Mouse (Mus musculus) activated CD4-positive, CD25-positive, alpha-beta regulatory T cell, adult 4 months (primary cell): Measurements from ENCODE around the gene Adora3. TPM values are rescaled to one million over a fixed set of nuclear protein-coding genes. Genes with fewer than 3 reads are reported as not detected.

Source experiments
- ATAC-seq: one replicate; pipeline ENCODE4 v1.8.0; 2017
- polyA plus RNA-seq, 2 experiments: library from polyadenylated mRNA; unstranded; fragments of 100-300 nt; shearing (Covaris generic); gene quantifications; one replicate each; pipeline ENCODE4 v1.2.1; 2017

Adora3 gene
- polyA plus RNA-seq, 2 experiments from 2014 or later, result 0.71 TPM; not detected in 1

- no peak for ATAC-seq
These were observed 63.3 kb downstream of the Adora3 start for GRCm38 (mm10) chr3:105933926-105934325.

GRCm38 (mm10) chr3:105935033-105935432, 64.4 kb downstream of the Adora3 start:
- ATAC-seq, result no peak

DNA sequence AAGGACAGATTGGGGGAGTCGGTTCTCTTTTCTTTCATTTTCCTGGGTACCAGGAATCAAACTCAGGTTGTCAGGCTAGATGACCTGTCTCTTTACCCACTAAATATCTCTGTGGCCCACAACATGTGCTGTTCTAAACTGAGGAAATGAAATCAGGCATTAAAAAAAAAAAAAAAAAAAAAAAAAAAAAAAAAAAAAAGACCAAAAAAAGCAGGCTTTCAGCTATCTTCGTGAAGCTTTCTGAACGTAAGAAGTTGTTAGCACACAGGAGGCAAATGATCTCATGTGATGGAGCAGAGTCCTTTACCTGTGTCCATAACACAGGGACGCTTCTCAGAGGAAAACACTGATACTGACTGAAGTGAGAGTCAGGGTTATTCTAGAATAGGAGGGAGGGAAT, 65.5 kb downstream of the Adora3 start:
- no peak for ATAC-seq

GRCm38 (mm10) chr3:105951348-105951747, 80.7 kb downstream of the Adora3 start:
- ATAC-seq, result no peak

- no peak for ATAC-seq
These were observed 86.6 kb downstream of the Adora3 start for GRCm38 (mm10) chr3:105957235-105957634.

DNA sequence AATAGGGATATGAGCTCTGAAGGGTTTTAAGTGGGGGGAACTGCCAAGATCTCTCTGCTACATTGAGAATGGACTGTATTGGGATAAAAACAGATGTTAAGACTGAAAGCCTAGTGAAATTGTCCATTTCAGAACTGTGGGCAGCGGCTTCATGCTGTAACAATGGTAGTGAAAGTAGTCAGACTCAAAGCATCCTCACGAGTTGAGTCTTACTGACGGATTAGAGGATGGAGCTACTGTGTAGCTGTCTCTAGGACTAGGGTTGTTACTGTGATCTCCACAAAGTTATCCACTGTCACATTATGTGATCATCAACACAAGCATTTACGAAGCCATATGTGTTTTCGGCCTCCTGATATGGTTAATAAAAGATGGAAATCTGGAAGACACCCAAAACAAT, 87.5 kb downstream of the Adora3 start:
- ATAC-seq, result no peak

Other genes with a start within 250 kb of the Adora3 start
- gene Ddx20, start 183.3 kb upstream of the Adora3 start, polyA plus RNA-seq, result 1 to 10 TPM; 9.7 to 9.8 TPM
- gene Inka2, start 166.3 kb upstream of the Adora3 start, polyA plus RNA-seq, result 1 to 10 TPM; 1.7 to 2.4 TPM
- gene Rap1a, start 69.5 kb upstream of the Adora3 start, polyA plus RNA-seq, result 100 to 1,000 TPM; 168 to 210 TPM
- not detected for gene Tmigd3, start within 50 bp of the Adora3 start, polyA plus RNA-seq
- under 1 TPM in 1 of 2 experiments, not detected in 1; 0.46 TPM for gene I830077J02Rik, start 61.8 kb downstream of the Adora3 start, polyA plus RNA-seq
- gene Wdr77, start 88.5 kb downstream of the Adora3 start, polyA plus RNA-seq, result 10 to 100 TPM; 59.5 to 64.4 TPM
- gene Atp5f1, start 89.2 kb downstream of the Adora3 start, polyA plus RNA-seq, result 100 to 1,000 TPM; 442 to 454 TPM
- 1 to 10 TPM; 1.6 to 2.2 TPM for gene Ovgp1, start 102.9 kb downstream of the Adora3 start, polyA plus RNA-seq
- not detected for gene Pifo, start 143.8 kb downstream of the Adora3 start, polyA plus RNA-seq
- gene Chil5, start 162.0 kb downstream of the Adora3 start, polyA plus RNA-seq, result 10 to 100 TPM in 1 of 2 experiments, 1 to 10 TPM in 1; 7.2 to 13.2 TPM
- under 1 TPM; 0.20 to 0.59 TPM for gene Chia1, start 242.4 kb downstream of the Adora3 start, polyA plus RNA-seq